Mouse (Mus musculus): ENCODE results near the gene Cyb5rl.

DNA sequence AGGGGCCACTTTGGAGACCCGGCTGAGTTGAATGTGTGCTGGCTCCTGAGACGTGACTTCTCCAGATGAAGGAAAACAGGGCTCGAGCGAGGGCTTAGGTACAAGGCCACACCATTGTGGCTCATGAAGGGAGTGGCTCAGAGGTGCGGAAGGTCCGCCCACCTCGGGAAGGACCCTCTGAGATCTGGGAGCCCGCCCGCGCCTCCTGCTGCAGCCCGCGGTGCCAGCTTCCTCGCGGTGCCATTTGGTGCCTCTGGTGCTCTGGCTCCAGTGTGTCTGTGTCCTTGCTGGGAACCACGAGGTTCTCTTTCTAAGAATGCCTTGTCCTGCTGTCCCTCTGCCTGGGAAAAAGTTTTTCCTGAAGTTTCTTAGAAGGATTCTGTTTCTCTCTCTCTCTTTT lies 31.1 kb downstream of the Cyb5rl start:
- no peak for TF ChIP-seq CTCF (IDR thresholded peaks at IDR 0.05; ENCODE audit: control insufficient read depth, insufficient read depth, low read length)
- no peak for TF ChIP-seq POLR2A (IDR thresholded peaks at IDR 0.05; ENCODE audit: borderline replicate concordance, control insufficient read depth, low read depth, low read length)

Measured in bone marrow, adult 2 months (tissue).